In the genomic region with DNA sequence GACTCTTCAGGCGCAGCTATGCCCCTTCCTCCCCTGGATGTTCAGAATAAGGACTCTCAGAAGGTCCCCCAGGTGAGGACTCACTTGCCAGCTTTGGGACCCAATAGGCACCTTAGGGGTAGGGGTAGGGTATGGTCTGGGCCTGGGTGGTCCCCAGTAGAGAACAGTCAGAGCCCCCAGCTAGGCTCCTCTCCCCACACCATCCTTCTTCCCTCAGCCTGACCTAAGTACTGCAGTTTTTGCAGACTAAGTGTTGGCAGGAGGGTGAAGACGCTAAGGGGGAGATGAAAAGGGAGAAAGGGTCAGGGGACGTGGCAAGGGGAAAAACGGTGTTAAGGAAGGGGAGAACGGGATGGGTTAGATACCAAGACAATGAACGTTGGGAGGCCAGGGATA, we compare ENCODE assay signal across 9 mouse cellular contexts. TPM values are rescaled to one million over a fixed set of nuclear protein-coding genes. Genes with fewer than 3 reads are reported as not detected.
DNase-seq lines count a peak whose midpoint lies in the region; ATAC-seq and TF ChIP-seq lines count a peak whose summit lies in the region.
"Had no signal": no experiment of that assay in that cellular context is flagged by ENCODE, and none has a peak within 500 bp of the region (broad histone marks: within the 10 kb centered on the region; RNA-seq: fewer than 3 reads in every experiment).

No protein-coding gene starts in this region.

- peaks cover 50% of the 10 kb centered on the region for H3K4me1 ChIP-seq in intestine, embryonic 14.5 days (replicated peaks; ENCODE audit: control insufficient read depth, insufficient read depth, low read length)
- peaks cover 9% of the 10 kb centered on the region; the same call in 1 of the 2 replicates for H3K4me1 ChIP-seq in intestine, postnatal 0 days (replicated peaks; ENCODE audit: control insufficient read depth, insufficient read depth, low read length)
- H3K4me1 ChIP-seq in embryonic facial prominence, embryonic 10.5 days: peaks cover 88% of the 10 kb centered on the region
- peaks cover 19% of the 10 kb centered on the region for H3K4me1 ChIP-seq in hindbrain, embryonic 11.5 days (replicated peaks; ENCODE audit: control insufficient read depth, insufficient read depth, low read length)
- peaks cover 84% of the 10 kb centered on the region for H3K4me1 ChIP-seq in midbrain, embryonic 13.5 days (replicated peaks)

- TF ChIP-seq CTCF in intestine, postnatal 0 days (IDR thresholded peaks at IDR 0.05; ENCODE audit: low read depth): no peak

- H3K4me3 ChIP-seq in intestine, embryonic 14.5 days (ENCODE audit: low read depth, low read length): no peak overlapping the region
- no peak overlapping the region for H3K4me3 ChIP-seq in intestine, postnatal 0 days (ENCODE audit: low read depth, low read length)
- H3K4me3 ChIP-seq in embryonic facial prominence, embryonic 10.5 days: peak overlapping the region; percentile 35; the same call in 1 of the 2 replicates
- H3K4me3 ChIP-seq in hindbrain, embryonic 11.5 days (ENCODE audit: low read depth, low read length): no peak overlapping the region
- H3K4me3 ChIP-seq in midbrain, embryonic 13.5 days (replicated peaks): no peak overlapping the region

- no peaks in the 10 kb centered on the region for H3K9me3 ChIP-seq in intestine, embryonic 14.5 days (ENCODE audit: control insufficient read depth, low read length)
- H3K9me3 ChIP-seq in intestine, postnatal 0 days (ENCODE audit: control insufficient read depth): no peaks in the 10 kb centered on the region
- H3K9me3 ChIP-seq in embryonic facial prominence, embryonic 10.5 days: no peaks in the 10 kb centered on the region
- no peaks in the 10 kb centered on the region for H3K9me3 ChIP-seq in hindbrain, embryonic 11.5 days (ENCODE audit: control insufficient read depth, low read length)
- H3K9me3 ChIP-seq in midbrain, embryonic 13.5 days: no peaks in the 10 kb centered on the region

- peak overlapping the region; percentile 88 for H3K4me2 ChIP-seq in intestine, embryonic 14.5 days (ENCODE audit: low read length)
- no peak overlapping the region; the same call in 1 of the 2 replicates for H3K4me2 ChIP-seq in intestine, postnatal 0 days (replicated peaks; ENCODE audit: low read depth)
- no peak overlapping the region for H3K4me2 ChIP-seq in hindbrain, embryonic 11.5 days (replicated peaks; ENCODE audit: low read depth, low read length)
- peak overlapping the region; percentile 85; the same call in 1 of the 2 replicates for H3K4me2 ChIP-seq in midbrain, embryonic 13.5 days (replicated peaks)

- H3K9ac ChIP-seq in intestine, embryonic 14.5 days (ENCODE audit: low read length): no peak overlapping the region
- no peak overlapping the region for H3K9ac ChIP-seq in intestine, postnatal 0 days (ENCODE audit: low read depth, low read length)
- peak overlapping the region; percentile 36; the same call in 1 of the 2 replicates for H3K9ac ChIP-seq in hindbrain, embryonic 11.5 days (ENCODE audit: low read depth, low read length)
- 0 out of 2 replicates have a peak overlapping the region, but pooled peaks have one; percentile 84 for H3K9ac ChIP-seq in midbrain, embryonic 13.5 days (replicated peaks)

- H3K36me3 ChIP-seq in intestine, embryonic 14.5 days (ENCODE audit: control insufficient read depth, insufficient read depth, low read length): peaks cover 32% of the 10 kb centered on the region
- peaks cover 14% of the 10 kb centered on the region for H3K36me3 ChIP-seq in intestine, postnatal 0 days (ENCODE audit: control insufficient read depth, insufficient read depth)
- peaks cover 52% of the 10 kb centered on the region for H3K36me3 ChIP-seq in embryonic facial prominence, embryonic 10.5 days (replicated peaks)
- H3K36me3 ChIP-seq in hindbrain, embryonic 11.5 days (ENCODE audit: control insufficient read depth, insufficient read depth, low read length): peaks cover 6% of the 10 kb centered on the region; the same call in 1 of the 2 replicates
- peaks cover 37% of the 10 kb centered on the region for H3K36me3 ChIP-seq in midbrain, embryonic 13.5 days

- DNase-seq in intestine, embryonic 14.5 days (ENCODE audit: low spot score): no peak
- no peak for DNase-seq in embryonic facial prominence, embryonic 10.5 days (ENCODE audit: low spot score)
- DNase-seq in hindbrain, embryonic 11.5 days (ENCODE audit: low spot score): no peak
- no peak for DNase-seq in left cerebral cortex, adult 9 months (ENCODE audit: low spot score in 2 of 2)
- DNase-seq in frontal cortex, postnatal 36 days (ENCODE audit: low spot score in 2 of 2): no peak
- no peak for DNase-seq in gastrocnemius, adult 18-20 months (ENCODE audit: low spot score)

- no peaks in the 10 kb centered on the region for H3K27me3 ChIP-seq in intestine, embryonic 14.5 days (replicated peaks; ENCODE audit: control insufficient read depth, insufficient read depth, low read length)
- H3K27me3 ChIP-seq in intestine, postnatal 0 days (replicated peaks; ENCODE audit: control insufficient read depth, insufficient read depth, low read length): no peaks in the 10 kb centered on the region
- H3K27me3 ChIP-seq in embryonic facial prominence, embryonic 10.5 days (replicated peaks; ENCODE audit: low read depth, poor library complexity, severe bottlenecking): no peaks in the 10 kb centered on the region
- H3K27me3 ChIP-seq in hindbrain, embryonic 11.5 days (ENCODE audit: control insufficient read depth, insufficient read depth, low read length): no peaks in the 10 kb centered on the region
- no peaks in the 10 kb centered on the region for H3K27me3 ChIP-seq in midbrain, embryonic 13.5 days

- no peak for ATAC-seq in intestine, embryonic 14.5 days (replicated peaks; ENCODE audit: low FRiP score, low TSS enrichment, low read depth)
- ATAC-seq in intestine, postnatal 0 days: no peak
- no peak for ATAC-seq in hindbrain, embryonic 11.5 days (ENCODE audit: low FRiP score)
- no peak for ATAC-seq in midbrain, embryonic 13.5 days

- peak overlapping the region; percentile 65 for H3K27ac ChIP-seq in intestine, embryonic 14.5 days (ENCODE audit: low read depth)
- H3K27ac ChIP-seq in intestine, postnatal 0 days (ENCODE audit: low read depth, low read length): no peak overlapping the region
- H3K27ac ChIP-seq in embryonic facial prominence, embryonic 10.5 days (replicated peaks): peak overlapping the region; percentile 97
- H3K27ac ChIP-seq in hindbrain, embryonic 11.5 days (ENCODE audit: low read depth, low read length): 0 out of 2 replicates have a peak overlapping the region, but pooled peaks have one; percentile 24
- peak overlapping the region; percentile 67 for H3K27ac ChIP-seq in midbrain, embryonic 13.5 days

- 38% methylated on average over 6 of the region's 6 CpGs for WGBS in intestine, embryonic 14.5 days
- WGBS in intestine, postnatal 0 days: 48% methylated on average over 6 of the region's 6 CpGs
- 56% methylated on average over 6 of the region's 6 CpGs for WGBS in embryonic facial prominence, embryonic 10.5 days
- WGBS in hindbrain, embryonic 11.5 days: 65% methylated on average over 6 of the region's 6 CpGs
- WGBS in midbrain, embryonic 13.5 days: 50% methylated on average over 6 of the region's 6 CpGs

RNA-seq across cellular contexts. Expression of a gene that starts 0.8 kb away (rescaled TPM):
- polyA plus RNA-seq in intestine, embryonic 14.5 days (2014; fragmentation: Nextera tagmentation; extraction: Ambion mirVana): 43.9 and 47.7 TPM in 2 replicates
- polyA plus RNA-seq in intestine, postnatal 0 days (2015; fragmentation: Nextera tagmentation; extraction: Ambion mirVana): 26.4 and 37.5 TPM in 2 replicates
- 41.1 and 107 TPM in 2 replicates for polyA plus RNA-seq in embryonic facial prominence, embryonic 10.5 days (2016; fragmentation: Nextera tagmentation; extraction: Ambion mirVana)
- 76.1 and 78.5 TPM in 2 replicates for polyA plus RNA-seq in hindbrain, embryonic 11.5 days (2014; fragmentation: Nextera tagmentation; extraction: Ambion mirVana)
- polyA plus RNA-seq in midbrain, embryonic 13.5 days (2015; fragmentation: Nextera tagmentation; extraction: Ambion mirVana): 39.8 and 40.8 TPM in 2 replicates
- total RNA-seq in gastrocnemius, adult 18-20 months (2021): 10 to 100 TPM in 1 of 2 experiments, 1 to 10 TPM in 1; 7.9 to 10.3 TPM

RNA-seq across cellular contexts. Expression of a gene that starts 1.7 kb away (rescaled TPM):
- 0.45 and 0.86 TPM in 2 replicates for polyA plus RNA-seq in intestine, embryonic 14.5 days (2014; fragmentation: Nextera tagmentation; extraction: Ambion mirVana)
- 0.68 TPM in 1 of 2 replicates, not detected in the other for polyA plus RNA-seq in intestine, postnatal 0 days (2015; fragmentation: Nextera tagmentation; extraction: Ambion mirVana)
- polyA plus RNA-seq in embryonic facial prominence, embryonic 10.5 days (2016; fragmentation: Nextera tagmentation; extraction: Ambion mirVana): 0.78 TPM in 1 of 2 replicates, not detected in the other
- polyA plus RNA-seq in hindbrain, embryonic 11.5 days (2014; fragmentation: Nextera tagmentation; extraction: Ambion mirVana): not detected in 2 replicates
- polyA plus RNA-seq in midbrain, embryonic 13.5 days (2015; fragmentation: Nextera tagmentation; extraction: Ambion mirVana): 0.30 TPM in 1 of 2 replicates, not detected in the other
- total RNA-seq in gastrocnemius, adult 18-20 months (2021): 1 to 10 TPM in 1 of 2 experiments, not detected in 1; 1.7 TPM
- total RNA-seq: hematopoietic stem cell, adult 5-6 weeks had no signal

RNA-seq across cellular contexts. Expression of a gene that starts 2.9 kb away (rescaled TPM):
- polyA plus RNA-seq in intestine, embryonic 14.5 days (2014; fragmentation: Nextera tagmentation; extraction: Ambion mirVana): 41.8 and 46.3 TPM in 2 replicates
- 15.7 and 27.1 TPM in 2 replicates for polyA plus RNA-seq in intestine, postnatal 0 days (2015; fragmentation: Nextera tagmentation; extraction: Ambion mirVana)
- polyA plus RNA-seq in embryonic facial prominence, embryonic 10.5 days (2016; fragmentation: Nextera tagmentation; extraction: Ambion mirVana): 37.7 and 92.9 TPM in 2 replicates
- 50.4 and 53.7 TPM in 2 replicates for polyA plus RNA-seq in hindbrain, embryonic 11.5 days (2014; fragmentation: Nextera tagmentation; extraction: Ambion mirVana)
- polyA plus RNA-seq in midbrain, embryonic 13.5 days (2015; fragmentation: Nextera tagmentation; extraction: Ambion mirVana): 72.0 and 73.9 TPM in 2 replicates
- total RNA-seq in gastrocnemius, adult 18-20 months (2021): 10 to 100 TPM; 12.9 to 16.9 TPM

RNA-seq across cellular contexts. Expression of a gene that starts 3.1 kb away (rescaled TPM):
- polyA plus RNA-seq in intestine, embryonic 14.5 days (2014; fragmentation: Nextera tagmentation; extraction: Ambion mirVana): 9.2 and 9.5 TPM in 2 replicates
- polyA plus RNA-seq in intestine, postnatal 0 days (2015; fragmentation: Nextera tagmentation; extraction: Ambion mirVana): 2.5 and 2.7 TPM in 2 replicates
- polyA plus RNA-seq in embryonic facial prominence, embryonic 10.5 days (2016; fragmentation: Nextera tagmentation; extraction: Ambion mirVana): 2.7 and 3.4 TPM in 2 replicates
- 7.2 and 7.7 TPM in 2 replicates for polyA plus RNA-seq in hindbrain, embryonic 11.5 days (2014; fragmentation: Nextera tagmentation; extraction: Ambion mirVana)
- 10.8 and 11.9 TPM in 2 replicates for polyA plus RNA-seq in midbrain, embryonic 13.5 days (2015; fragmentation: Nextera tagmentation; extraction: Ambion mirVana)
- under 1 TPM in 1 of 2 experiments, not detected in 1; 0.84 TPM for total RNA-seq in gastrocnemius, adult 18-20 months (2021)

RNA-seq across cellular contexts. Expression of a gene that starts 3.5 kb away (rescaled TPM):
- 27.4 and 29.6 TPM in 2 replicates for polyA plus RNA-seq in intestine, embryonic 14.5 days (2014; fragmentation: Nextera tagmentation; extraction: Ambion mirVana)
- 79.8 and 81.0 TPM in 2 replicates for polyA plus RNA-seq in intestine, postnatal 0 days (2015; fragmentation: Nextera tagmentation; extraction: Ambion mirVana)
- polyA plus RNA-seq in embryonic facial prominence, embryonic 10.5 days (2016; fragmentation: Nextera tagmentation; extraction: Ambion mirVana): 4.1 TPM in 2 replicates
- polyA plus RNA-seq in hindbrain, embryonic 11.5 days (2014; fragmentation: Nextera tagmentation; extraction: Ambion mirVana): 3.4 and 3.5 TPM in 2 replicates
- polyA plus RNA-seq in midbrain, embryonic 13.5 days (2015; fragmentation: Nextera tagmentation; extraction: Ambion mirVana): 3.0 and 3.7 TPM in 2 replicates
- 10 to 100 TPM; 27.5 to 40.9 TPM for total RNA-seq in gastrocnemius, adult 18-20 months (2021)

Comparison
In these comparisons a context has a peak if more than half of its experiments do, and no peak if none do; other contexts are left out.
1. H3K4me2 ChIP-seq: peak in intestine, embryonic 14.5 days (single experiment) and midbrain, embryonic 13.5 days (single experiment); none in intestine, postnatal 0 days (single experiment) and hindbrain, embryonic 11.5 days (single experiment).
2. H3K9ac ChIP-seq: peak in hindbrain, embryonic 11.5 days (single experiment) and midbrain, embryonic 13.5 days (single experiment); none in intestine, embryonic 14.5 days (single experiment) and intestine, postnatal 0 days (single experiment).